Mouse (Mus musculus) ES-E14 (cell line): ENCODE results near the gene Ddb1.

ENCODE experiments used
- CHD2 ChIP-seq: IDR thresholded peaks from 2 replicates; pipeline ENCODE4 v1.6.1; 2014; ENCODE audit warnings: mild to moderate bottlenecking, low read depth, low read length, inconsistent platforms
- HCFC1 ChIP-seq: IDR thresholded peaks from 2 replicates; pipeline ENCODE4 v1.6.1; 2012; ENCODE audit warnings: low read length, inconsistent platforms, borderline replicate concordance; ENCODE audit not compliant: insufficient read depth
- MAFK ChIP-seq: IDR thresholded peaks from 2 replicates; pipeline ENCODE4 v1.6.1; 2014; ENCODE audit warnings: mild to moderate bottlenecking, low read depth, low read length, inconsistent platforms; ENCODE audit not compliant: insufficient read depth

GRCm38 (mm10) chr19:10677915-10678771, 73.0 kb downstream of the Ddb1 start, which contains the start of gene Pga5:
- TF ChIP-seq CHD2: no peak
- TF ChIP-seq HCFC1: no peak
- TF ChIP-seq MAFK: no peak
